In the genomic region with DNA sequence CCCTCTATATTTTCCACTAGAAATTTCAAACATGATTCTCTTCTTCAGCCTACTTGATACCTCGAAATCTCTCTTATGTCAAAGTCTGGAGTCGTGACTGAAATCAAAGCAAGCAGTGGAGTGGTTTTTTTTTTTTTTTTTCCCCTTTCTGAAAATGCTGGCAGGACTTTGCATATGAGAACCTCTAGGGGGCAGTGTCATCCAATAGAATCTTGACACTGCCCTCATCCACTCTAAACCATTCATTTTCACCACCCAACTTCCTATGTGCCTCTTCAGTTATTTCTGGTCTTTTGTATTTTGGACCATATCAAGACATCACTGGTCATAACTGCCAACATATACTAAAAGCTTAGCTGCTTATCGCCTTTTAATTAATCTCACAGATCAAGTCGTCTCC, we compare ENCODE assay signal across 8 mouse cellular contexts. TPM values are rescaled to one million over a fixed set of nuclear protein-coding genes. Genes with fewer than 3 reads are reported as not detected.
DNase-seq lines count a peak whose midpoint lies in the region.

No protein-coding gene starts in this region.

- DNase-seq in heart, adult 11 months: peak; percentile 43
- no peak for DNase-seq in heart, postnatal 25 days (ENCODE audit: low spot score)
- DNase-seq in right cerebral cortex, adult 2 months (ENCODE audit: low spot score in 2 of 2): peak; percentile 6 to 25
- no peak for DNase-seq in right cerebral cortex, postnatal 14 days
- DNase-seq in c-Kit-positive CD71-positive TER-119-negative erythroid progenitor cells, embryonic 14.5 days (ENCODE audit: low read depth): peak; percentile 28
- peak; percentile 42 for DNase-seq in hindlimb bud, embryonic 11.5 days (ENCODE audit: extremely low spot score, low read depth, low spot score)
- peak; percentile 38 for DNase-seq in thymus, postnatal 4 days
- DNase-seq in ovary, adult 18-20 months (ENCODE audit: low spot score): no peak

- intact Hi-C loops in heart, postnatal 25 days (cut with DNase I): loop anchor here (2.0 kb wide), 2 partner anchors 84 to 160 kb away; no protein-coding TSS in a partner anchor

RNA-seq across cellular contexts. Expression of a gene that starts 16.9 kb away (rescaled TPM):
- total RNA-seq in heart, postnatal 25 days (2021): under 1 TPM in 1 of 2 experiments, not detected in 1; 0.06 TPM

RNA-seq across cellular contexts. Expression of a gene that starts 49.7 kb away (rescaled TPM):
- 10 to 100 TPM; 45.2 to 46.3 TPM for total RNA-seq in heart, postnatal 25 days (2021)

Comparison
In these comparisons a context has a peak if more than half of its experiments do, and no peak if none do; other contexts are left out.
1. DNase-seq: peak in heart, adult 11 months (single experiment), right cerebral cortex, adult 2 months (2 of 2), c-Kit-positive CD71-positive TER-119-negative erythroid progenitor cells, embryonic 14.5 days (single experiment), hindlimb bud, embryonic 11.5 days (single experiment) and thymus, postnatal 4 days (single experiment); none in heart, postnatal 25 days (single experiment), right cerebral cortex, postnatal 14 days (single experiment) and ovary, adult 18-20 months (single experiment).